Mouse (Mus musculus): ENCODE data around the gene Cenpp. TPM values are rescaled to one million over a fixed set of nuclear protein-coding genes. Genes with fewer than 3 reads are reported as not detected.

Gene Cenpp
- total and polyA plus RNA-seq, 2 experiments from 2014 or later, result 2.1 to 16.2 TPM

DNA sequence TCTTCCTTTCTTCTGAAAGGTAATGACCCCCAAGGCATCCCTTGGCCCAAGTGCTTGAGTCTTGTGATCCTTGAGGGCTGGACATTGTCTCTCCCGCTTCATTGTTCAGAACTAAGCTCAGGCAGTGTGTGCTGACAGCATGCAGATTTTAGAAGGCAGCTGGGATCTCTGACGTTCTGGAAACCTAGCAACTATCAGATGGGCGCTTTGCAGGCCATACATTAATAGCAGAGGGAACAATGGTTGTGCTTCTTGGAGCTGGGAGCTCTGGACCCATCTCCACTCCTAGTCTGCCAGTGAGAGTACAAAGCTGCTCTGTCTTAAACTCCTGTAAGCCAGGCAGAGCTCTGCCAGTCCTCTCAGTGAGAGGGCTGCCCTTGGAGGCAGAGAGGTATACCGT lies 216.4 kb downstream of the Cenpp start:
- DNase-seq (ENCODE audit: low spot score) (peak; percentile 48), ATAC-seq (ENCODE audit: insufficient read depth, low read depth) (peak; percentile 78)
- H3K36me3 ChIP-seq (replicated peaks; ENCODE audit: control insufficient read depth, insufficient read depth, low read length), result peaks cover 41% of the 10 kb centered on the region
- WGBS, result 29% methylated on average over 4 of the region's 4 CpGs
- no peak overlapping the region for H3K4me2 ChIP-seq (ENCODE audit: low read depth, low read length)
- no peak overlapping the region for H3K4me3 ChIP-seq (ENCODE audit: low read depth, low read length)
- peak overlapping the region; percentile 65 for H3K27ac ChIP-seq (ENCODE audit: low read depth)
- no peak for TF ChIP-seq CTCF (IDR thresholded peaks at IDR 0.05; ENCODE audit: low read depth)
- no peak for TF ChIP-seq EP300 (IDR thresholded peaks at IDR 0.05; ENCODE audit: low read depth)
- H3K9me3 ChIP-seq (replicated peaks; ENCODE audit: control insufficient read depth, low read length), result no peaks in the 10 kb centered on the region
- no peaks in the 10 kb centered on the region for H3K27me3 ChIP-seq (ENCODE audit: control insufficient read depth, insufficient read depth, low read length)
- H3K9ac ChIP-seq (replicated peaks; ENCODE audit: low read depth, low read length), result no peak overlapping the region
- H3K4me1 ChIP-seq (ENCODE audit: control insufficient read depth, insufficient read depth), result peaks cover 12% of the 10 kb centered on the region

- Histone ChIP-seq H3K4me2 (ENCODE audit: low read depth, low read length) (no peak overlapping the region), H3K4me1 (ENCODE audit: control insufficient read depth, insufficient read depth) (peaks cover 14% of the 10 kb centered on the region), H3K4me3 (ENCODE audit: low read depth, low read length) (no peak overlapping the region), H3K9ac (replicated peaks; ENCODE audit: low read depth, low read length) (no peak overlapping the region), H3K36me3 (replicated peaks; ENCODE audit: control insufficient read depth, insufficient read depth, low read length) (peaks cover 41% of the 10 kb centered on the region), H3K9me3 (replicated peaks; ENCODE audit: control insufficient read depth, low read length) (no peaks in the 10 kb centered on the region), H3K27me3 (ENCODE audit: control insufficient read depth, insufficient read depth, low read length) (no peaks in the 10 kb centered on the region), H3K27ac (ENCODE audit: low read depth) (peak overlapping the region; percentile 65)
- TF ChIP-seq EP300 (IDR thresholded peaks at IDR 0.05; ENCODE audit: low read depth) (no peak), CTCF (IDR thresholded peaks at IDR 0.05; ENCODE audit: low read depth) (no peak)
- 0 out of 2 replicates have a peak, but pooled peaks have one; percentile 5 for ATAC-seq (ENCODE audit: insufficient read depth, low read depth)
- WGBS, result 68% methylated on average over 1 of the region's 1 CpGs
- no peak for DNase-seq (ENCODE audit: low spot score)
Observed at GRCm38 (mm10) chr13:49435745-49436144, 216.8 kb downstream of the Cenpp start.

DNA sequence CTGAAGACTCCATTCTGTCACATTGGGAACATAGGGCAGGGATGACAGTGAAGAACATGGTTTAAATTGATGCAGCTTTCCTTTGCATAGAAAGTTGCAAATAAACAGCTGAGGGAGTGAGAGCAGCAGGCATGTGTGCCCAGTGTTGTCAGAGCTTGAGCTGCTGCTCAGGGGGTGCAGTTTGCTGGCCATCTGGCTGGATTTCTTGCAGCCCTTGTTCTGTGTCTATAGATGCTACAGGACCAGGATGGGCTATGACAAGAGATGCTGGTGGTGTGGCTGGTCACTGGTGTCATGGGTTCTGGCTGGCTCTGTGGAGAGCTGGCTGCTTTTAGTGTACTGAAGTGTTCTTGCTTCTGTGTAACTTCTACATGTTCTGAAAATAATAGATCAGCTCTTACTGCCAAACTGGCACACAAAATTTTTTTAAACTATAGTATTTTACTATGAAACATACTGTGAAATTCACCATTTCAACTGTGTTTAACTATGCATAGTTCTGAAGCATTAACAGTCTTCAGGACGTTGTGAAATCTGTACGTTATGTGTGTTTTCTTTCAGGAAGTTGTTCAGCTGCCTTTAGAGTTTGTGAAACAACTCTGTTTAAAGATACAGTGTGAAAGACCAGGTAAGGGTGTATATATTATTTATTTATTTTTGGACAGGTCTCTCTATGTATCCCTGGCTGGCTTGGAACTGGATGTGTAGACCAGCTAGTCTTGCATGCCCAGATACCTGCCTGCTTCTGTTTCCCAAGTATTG lies 219.1 kb downstream of the Cenpp start:
- no peaks in the 10 kb centered on the region for H3K27me3 ChIP-seq (ENCODE audit: control insufficient read depth, insufficient read depth, low read length)
- WGBS, result 89% methylated on average over 2 of the region's 2 CpGs
- peaks cover 41% of the 10 kb centered on the region for H3K36me3 ChIP-seq (replicated peaks; ENCODE audit: control insufficient read depth, insufficient read depth, low read length)
- H3K4me1 ChIP-seq (ENCODE audit: control insufficient read depth, insufficient read depth), result peaks cover 22% of the 10 kb centered on the region
- ATAC-seq (ENCODE audit: insufficient read depth, low read depth), result no peak
- H3K9me3 ChIP-seq (replicated peaks; ENCODE audit: control insufficient read depth, low read length), result no peaks in the 10 kb centered on the region
- DNase-seq (ENCODE audit: low spot score), result no peak
- no peak overlapping the region for H3K4me3 ChIP-seq (ENCODE audit: low read depth, low read length)
- no peak overlapping the region for H3K27ac ChIP-seq (ENCODE audit: low read depth)
- H3K9ac ChIP-seq (replicated peaks; ENCODE audit: low read depth, low read length), result no peak overlapping the region
- TF ChIP-seq EP300 (IDR thresholded peaks at IDR 0.05; ENCODE audit: low read depth) (no peak), CTCF (IDR thresholded peaks at IDR 0.05; ENCODE audit: low read depth) (no peak)
- H3K4me2 ChIP-seq (ENCODE audit: low read depth, low read length), result no peak overlapping the region

DNA sequence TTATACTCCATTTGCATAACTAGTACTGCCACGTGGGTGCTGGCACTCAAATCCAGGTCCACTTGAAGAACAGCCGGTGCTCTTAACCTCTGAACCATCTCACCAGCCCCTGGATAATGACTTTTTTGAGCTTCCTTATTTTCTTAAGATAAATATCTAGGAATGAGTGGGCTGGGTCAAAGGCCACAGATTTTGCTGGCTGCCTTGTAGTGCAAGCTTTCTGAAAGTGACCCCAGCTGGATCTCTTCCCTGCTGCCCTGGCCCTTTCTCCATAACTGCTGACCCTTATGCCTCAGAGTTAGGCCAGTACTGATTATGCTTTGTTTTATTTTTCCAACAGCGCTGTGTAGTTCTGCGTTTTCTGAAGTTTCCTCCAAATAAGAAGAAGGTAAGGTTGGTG lies 222.1 kb downstream of the Cenpp start:
- Histone ChIP-seq H3K36me3 (replicated peaks; ENCODE audit: control insufficient read depth, insufficient read depth, low read length) (peaks cover 24% of the 10 kb centered on the region; the same call in 1 of the 2 replicates), H3K9me3 (replicated peaks; ENCODE audit: control insufficient read depth, low read length) (no peaks in the 10 kb centered on the region), H3K27me3 (ENCODE audit: control insufficient read depth, insufficient read depth, low read length) (no peaks in the 10 kb centered on the region), H3K4me3 (ENCODE audit: low read depth, low read length) (no peak overlapping the region), H3K27ac (ENCODE audit: low read depth) (no peak overlapping the region), H3K9ac (replicated peaks; ENCODE audit: low read depth, low read length) (no peak overlapping the region), H3K4me2 (ENCODE audit: low read depth, low read length) (no peak overlapping the region), H3K4me1 (ENCODE audit: control insufficient read depth, insufficient read depth) (peaks cover 16% of the 10 kb centered on the region)
- TF ChIP-seq EP300 (IDR thresholded peaks at IDR 0.05; ENCODE audit: low read depth) (no peak), CTCF (IDR thresholded peaks at IDR 0.05; ENCODE audit: low read depth) (no peak)
- WGBS, result 57% methylated on average over 4 of the region's 4 CpGs
- no peak for ATAC-seq (ENCODE audit: insufficient read depth, low read depth)
- DNase-seq (ENCODE audit: low spot score), result no peak

- Histone ChIP-seq H3K9ac (replicated peaks; ENCODE audit: low read depth, low read length) (no peak overlapping the region), H3K4me2 (ENCODE audit: low read depth, low read length) (no peak overlapping the region), H3K27me3 (ENCODE audit: control insufficient read depth, insufficient read depth, low read length) (no peaks in the 10 kb centered on the region), H3K27ac (ENCODE audit: low read depth) (0 out of 2 replicates have a peak overlapping the region, but pooled peaks have one; percentile 7), H3K4me1 (ENCODE audit: control insufficient read depth, insufficient read depth) (peaks cover 16% of the 10 kb centered on the region), H3K9me3 (replicated peaks; ENCODE audit: control insufficient read depth, low read length) (no peaks in the 10 kb centered on the region), H3K36me3 (replicated peaks; ENCODE audit: control insufficient read depth, insufficient read depth, low read length) (peaks cover 10% of the 10 kb centered on the region; the same call in 1 of the 2 replicates), H3K4me3 (ENCODE audit: low read depth, low read length) (no peak overlapping the region)
- no peak for ATAC-seq (ENCODE audit: insufficient read depth, low read depth)
- WGBS, result 73% methylated on average over 1 of the region's 1 CpGs
- DNase-seq (ENCODE audit: low spot score), result no peak
- no peak for TF ChIP-seq CTCF (IDR thresholded peaks at IDR 0.05; ENCODE audit: low read depth)
- TF ChIP-seq EP300 (IDR thresholded peaks at IDR 0.05; ENCODE audit: low read depth), result no peak
Observed at GRCm38 (mm10) chr13:49428042-49428675, 224.4 kb downstream of the Cenpp start.
